Mouse (Mus musculus) heart, embryonic 16.5 days (tissue): ENCODE results near the gene Bri3bp. TPM values are rescaled to one million over a fixed set of nuclear protein-coding genes. Genes with fewer than 3 reads are reported as not detected.

ENCODE experiments used
- ATAC-seq: fragments of 200-750 bp; cut with Nextera tagmentation; replicated peaks from 2 replicates; pipeline ENCODE4 v1.8.0; 2017; ENCODE audit warnings: moderate number of reproducible peaks; ENCODE audit not compliant: insufficient read depth, low FRiP score; ENCODE audit errors: extremely low read depth
- H3K27ac ChIP-seq: fragments of 300-500 bp; sonication (generic); 2 replicates; pipeline ENCODE4 v1.5.1; 2014; ENCODE audit warnings: mild to moderate bottlenecking, low read length, control low read depth, moderate library complexity
- H3K27me3 ChIP-seq: fragments of 300-500 bp; sonication (generic); 2 replicates; pipeline ENCODE4 v1.6.1; 2014; ENCODE audit warnings: low read length, mixed read lengths; ENCODE audit not compliant: control insufficient read depth, insufficient read depth
- H3K36me3 ChIP-seq: fragments of 300-500 bp; sonication (generic); 2 replicates; pipeline ENCODE4 v1.6.1; 2014; ENCODE audit not compliant: control insufficient read depth, insufficient read depth
- H3K4me1 ChIP-seq: fragments of 300-500 bp; sonication (generic); 2 replicates; pipeline ENCODE4 v1.6.1; 2014; ENCODE audit warnings: low read length, mixed read lengths; ENCODE audit not compliant: control insufficient read depth, insufficient read depth
- H3K4me2 ChIP-seq: fragments of 300-500 bp; sonication (generic); 2 replicates; pipeline ENCODE4 v1.6.1; 2014; ENCODE audit warnings: low read depth, mild to moderate bottlenecking, control low read depth, low read length
- H3K4me3 ChIP-seq: fragments of 300-500 bp; sonication (generic); 2 replicates; pipeline ENCODE4 v1.5.1; 2014; ENCODE audit warnings: mild to moderate bottlenecking, control low read depth, low read length
- H3K9ac ChIP-seq: fragments of 300-500 bp; sonication (generic); 2 replicates; pipeline ENCODE4 v1.6.1; 2014; ENCODE audit warnings: low read length, control low read depth
- H3K9me3 ChIP-seq: fragments of 300-500 bp; sonication (generic); replicated peaks from 2 replicates; pipeline ENCODE4 v1.6.1; 2016; ENCODE audit warnings: low read length; ENCODE audit not compliant: control insufficient read depth
- WGBS: fragments of 180-500 bp; shearing (Covaris S2); extraction: QIAGEN DNeasy Blood & Tissue Kit; methylation state at CpG from one replicate; pipeline ENCODE4 v1.1.7; 2014; 5-methylcytosine and 5-hydroxymethylcytosine counted together
- microRNA-seq: library from miRNA; unstranded; fragments of <30 nt; microRNA quantifications from one replicate; pipeline ENCODE4, GENCODE M21; 2017
- polyA plus RNA-seq: library from polyadenylated mRNA; unstranded; fragments of >200 nt; fragmentation: Nextera tagmentation; extraction: Ambion mirVana; gene quantifications from 2 replicates; pipeline ENCODE4 v1.2.1, GENCODE M21; 2015

Bri3bp gene
- polyA plus RNA-seq, 1 experiment from 2014 or later = 44.1 TPM

GRCm38 (mm10) chr5:125508006-125508405, 66.6 kb downstream of the Bri3bp start:
- H3K9me3 ChIP-seq = no peaks in the 10 kb centered on the region
- H3K4me2 ChIP-seq = no peak overlapping the region
- no peak overlapping the region for H3K4me3 ChIP-seq
- peaks cover 11% of the 10 kb centered on the region for H3K36me3 ChIP-seq
- no peaks in the 10 kb centered on the region for H3K4me1 ChIP-seq
- H3K27me3 ChIP-seq = no peaks in the 10 kb centered on the region
- 92% methylated on average over 10 of the region's 10 CpGs for WGBS
- H3K9ac ChIP-seq = no peak overlapping the region
- no peak overlapping the region for H3K27ac ChIP-seq
- no peak for ATAC-seq

GRCm38 (mm10) chr5:125509541-125509940, 68.2 kb downstream of the Bri3bp start:
- H3K9me3 ChIP-seq = no peaks in the 10 kb centered on the region
- H3K27ac ChIP-seq = no peak overlapping the region
- no peaks in the 10 kb centered on the region for H3K4me1 ChIP-seq
- no peak for ATAC-seq
- H3K27me3 ChIP-seq = no peaks in the 10 kb centered on the region
- no peak overlapping the region for H3K4me3 ChIP-seq
- WGBS = 48% methylated on average over 5 of the region's 5 CpGs
- H3K9ac ChIP-seq = no peak overlapping the region
- peaks cover 13% of the 10 kb centered on the region for H3K36me3 ChIP-seq
- no peak overlapping the region for H3K4me2 ChIP-seq

Small RNA genes within 50 kb of the gene (microRNA-seq; reads per million reads assigned to microRNA genes)
- gene Gm27551 = not detected

Other genes starting within 250 kb of the Bri3bp start
- 72.9 and 75.5 TPM in 2 replicates for gene Scarb1, start 100.5 kb upstream of the Bri3bp start, polyA plus RNA-seq
- 0.27 and 0.30 TPM in 2 replicates for gene Gm10382, start 52.2 kb upstream of the Bri3bp start, polyA plus RNA-seq
- 928 and 945 TPM in 2 replicates for gene Ubc, start 51.4 kb upstream of the Bri3bp start, polyA plus RNA-seq
- 8.5 and 10.5 TPM in 2 replicates for gene Dhx37, start 7.4 kb upstream of the Bri3bp start, polyA plus RNA-seq
- gene Aacs, start 34.2 kb downstream of the Bri3bp start, polyA plus RNA-seq = 15.6 and 16.7 TPM in 2 replicates
- gene Tmem132b, start 90.2 kb downstream of the Bri3bp start, polyA plus RNA-seq = 0.01 TPM in 1 of 2 replicates, not detected in the other